Mouse (Mus musculus) neural tube, embryonic 11.5 days (tissue): ENCODE results near the gene Ppp3r1. TPM values are rescaled to one million over a fixed set of nuclear protein-coding genes. Genes with fewer than 3 reads are reported as not detected.

ENCODE experiments used
- ATAC-seq: fragments of 200-750 bp; cut with Nextera tagmentation; 2 replicates; pipeline ENCODE4 v1.8.0; 2017; ENCODE audit warnings: moderate number of reproducible peaks, mild to moderate bottlenecking, moderate TSS enrichment, moderate library complexity; ENCODE audit not compliant: insufficient read depth, low FRiP score, low TSS enrichment
- DNase-seq: peaks from one replicate; pipeline ENCODE4 v3.0.0-alpha.2; 2015; ENCODE audit warnings: low spot score
- H3K27ac ChIP-seq: fragments of 300-500 bp; sonication (generic); 2 replicates; pipeline ENCODE4 v1.5.1; 2014; ENCODE audit warnings: low read depth, mild to moderate bottlenecking, low read length
- H3K27me3 ChIP-seq: fragments of 300-500 bp; sonication (generic); 2 replicates; pipeline ENCODE4 v1.6.1; 2014; ENCODE audit warnings: mild to moderate bottlenecking, low read length, mixed read lengths; ENCODE audit not compliant: control insufficient read depth, insufficient read depth
- H3K36me3 ChIP-seq: fragments of 300-500 bp; sonication (generic); 2 replicates; pipeline ENCODE4 v1.6.1; 2014; ENCODE audit warnings: mild to moderate bottlenecking, low read length, moderate library complexity, mixed read lengths; ENCODE audit not compliant: control insufficient read depth, insufficient read depth
- H3K4me1 ChIP-seq: fragments of 300-500 bp; sonication (generic); 2 replicates; pipeline ENCODE4 v1.6.1; 2014; ENCODE audit warnings: low read length, mixed read lengths; ENCODE audit not compliant: control insufficient read depth, insufficient read depth
- H3K4me2 ChIP-seq: fragments of 300-500 bp; sonication (generic); 2 replicates; pipeline ENCODE4 v1.6.1; 2014; ENCODE audit warnings: low read depth, mild to moderate bottlenecking, moderate library complexity
- H3K4me3 ChIP-seq: fragments of 300-500 bp; sonication (generic); 2 replicates; pipeline ENCODE4 v1.5.1; 2014; ENCODE audit warnings: low read depth, low read length
- H3K9ac ChIP-seq: fragments of 300-500 bp; sonication (generic); 2 replicates; pipeline ENCODE4 v1.6.1; 2014; ENCODE audit warnings: mild to moderate bottlenecking, low read length
- H3K9me3 ChIP-seq: fragments of 300-500 bp; sonication (generic); 2 replicates; pipeline ENCODE4 v1.6.1; 2016; ENCODE audit warnings: low read length; ENCODE audit not compliant: control insufficient read depth
- WGBS: fragments of 180-500 bp; shearing (Covaris S2); extraction: QIAGEN DNeasy Blood & Tissue Kit; methylation state at CpG from one replicate; pipeline ENCODE4 v1.1.7; 2014; 5-methylcytosine and 5-hydroxymethylcytosine counted together
- polyA plus RNA-seq: library from polyadenylated mRNA; unstranded; fragments of >200 nt; fragmentation: Nextera tagmentation; extraction: Ambion mirVana; gene quantifications from 2 replicates; pipeline ENCODE4 v1.2.1, GENCODE M21; 2014

Gene Ppp3r1
- polyA plus RNA-seq, 1 experiment from 2014 or later, result 118 TPM

- H3K9ac ChIP-seq, result no peak overlapping the region
- no peaks in the 10 kb centered on the region for H3K36me3 ChIP-seq
- no peaks in the 10 kb centered on the region for H3K27me3 ChIP-seq
- no peak overlapping the region for H3K27ac ChIP-seq
- DNase-seq (no peak), ATAC-seq (no peak)
- H3K9me3 ChIP-seq, result no peaks in the 10 kb centered on the region
- no peak overlapping the region for H3K4me2 ChIP-seq
- no peak overlapping the region for H3K4me3 ChIP-seq
- H3K4me1 ChIP-seq, result 0 out of 2 replicates have a peak, but pooled peaks cover 3% of the 10 kb centered on the region
- 31% methylated on average over 3 of the region's 3 CpGs for WGBS
These were observed 29.7 kb downstream of the Ppp3r1 start for GRCm38 (mm10) chr11:17188786-17189185.

- 89% methylated on average over 9 of the region's 9 CpGs for WGBS
- peaks cover 4% of the 10 kb centered on the region for H3K36me3 ChIP-seq
These were observed 33.2 kb downstream of the Ppp3r1 start for GRCm38 (mm10) chr11:17192151-17192844.

GRCm38 (mm10) chr11:17199170-17199569, 40.1 kb downstream of the Ppp3r1 start:
- ATAC-seq (no peak), DNase-seq (no peak)
- no peaks in the 10 kb centered on the region for H3K27me3 ChIP-seq
- H3K4me3 ChIP-seq, result no peak overlapping the region
- H3K9me3 ChIP-seq, result no peaks in the 10 kb centered on the region
- H3K27ac ChIP-seq, result no peak overlapping the region
- H3K4me2 ChIP-seq, result no peak overlapping the region
- peaks cover 7% of the 10 kb centered on the region for H3K36me3 ChIP-seq
- no peak overlapping the region for H3K9ac ChIP-seq
- no peaks in the 10 kb centered on the region for H3K4me1 ChIP-seq
- WGBS, result 92% methylated on average over 5 of the region's 5 CpGs

More at GRCm38 (mm10) chr11:17192151-17192844, 33.2 kb downstream of the Ppp3r1 start:
- no peaks in the 10 kb centered on the region for H3K9me3 ChIP-seq
- ATAC-seq, result no peak
- H3K9ac ChIP-seq, result no peak overlapping the region
- no peak overlapping the region for H3K4me3 ChIP-seq
- no peak overlapping the region for H3K4me2 ChIP-seq
- no peak overlapping the region for H3K27ac ChIP-seq
- DNase-seq, result no peak
- 0 out of 2 replicates have a peak, but pooled peaks cover 3% of the 10 kb centered on the region for H3K4me1 ChIP-seq
- H3K27me3 ChIP-seq, result no peaks in the 10 kb centered on the region

GRCm38 (mm10) chr11:17199840-17200501, 40.9 kb downstream of the Ppp3r1 start:
- no peak overlapping the region for H3K4me3 ChIP-seq
- DNase-seq (no peak), ATAC-seq (no peak)
- H3K36me3 ChIP-seq, result peaks cover 7% of the 10 kb centered on the region
- 92% methylated on average over 3 of the region's 3 CpGs for WGBS
- H3K9me3 ChIP-seq, result no peaks in the 10 kb centered on the region
- H3K27ac ChIP-seq, result no peak overlapping the region
- H3K27me3 ChIP-seq, result no peaks in the 10 kb centered on the region
- no peaks in the 10 kb centered on the region for H3K4me1 ChIP-seq
- H3K9ac ChIP-seq, result no peak overlapping the region
- no peak overlapping the region for H3K4me2 ChIP-seq

- Histone ChIP-seq H3K9ac (no peak overlapping the region), H3K9me3 (no peaks in the 10 kb centered on the region), H3K27me3 (no peaks in the 10 kb centered on the region), H3K4me1 (no peaks in the 10 kb centered on the region), H3K4me2 (no peak overlapping the region), H3K36me3 (peaks cover 4% of the 10 kb centered on the region), H3K27ac (no peak overlapping the region), H3K4me3 (no peak overlapping the region)
- WGBS, result 94% methylated on average over 4 of the region's 4 CpGs
- no peak for DNase-seq
- ATAC-seq, result no peak
These were observed 41.9 kb downstream of the Ppp3r1 start for GRCm38 (mm10) chr11:17200936-17201335.

- no peak overlapping the region for H3K4me2 ChIP-seq
- H3K36me3 ChIP-seq, result peaks cover 2% of the 10 kb centered on the region
- no peaks in the 10 kb centered on the region for H3K27me3 ChIP-seq
- no peak overlapping the region for H3K27ac ChIP-seq
- no peaks in the 10 kb centered on the region for H3K4me1 ChIP-seq
- no peaks in the 10 kb centered on the region for H3K9me3 ChIP-seq
- H3K4me3 ChIP-seq, result no peak overlapping the region
- DNase-seq (no peak), ATAC-seq (no peak)
- 93% methylated on average over 6 of the region's 6 CpGs for WGBS
- no peak overlapping the region for H3K9ac ChIP-seq
These were observed 43.4 kb downstream of the Ppp3r1 start for GRCm38 (mm10) chr11:17202481-17202880.

GRCm38 (mm10) chr11:17211258-17212140, 52.4 kb downstream of the Ppp3r1 start, which contains the start of gene Pno1:
Pno1 (minus strand) TSS chr11:17211568.
- no peaks in the 10 kb centered on the region for H3K4me1 ChIP-seq
- H3K4me2 ChIP-seq, result peak within 1 kb of the TSS; percentile 70
- H3K9ac ChIP-seq, result peak within 1 kb of the TSS; percentile 77
- under 1% methylated on average over 64 of the region's 65 CpGs for WGBS
- ATAC-seq, result peak; percentile 98
- no peaks in the 10 kb centered on the region for H3K36me3 ChIP-seq
- H3K27me3 ChIP-seq, result no peaks in the 10 kb centered on the region
- DNase-seq, result peak; percentile 94
- peak within 1 kb of the TSS; percentile 47 for H3K27ac ChIP-seq
- no peaks in the 10 kb centered on the region for H3K9me3 ChIP-seq
- H3K4me3 ChIP-seq, result peak within 1 kb of the TSS; percentile 88

GRCm38 (mm10) chr11:17212141-17212495, 53.1 kb downstream of the Ppp3r1 start:
- Histone ChIP-seq H3K36me3 (no peaks in the 10 kb centered on the region), H3K9me3 (no peaks in the 10 kb centered on the region), H3K9ac (peak overlapping the region; percentile 77), H3K4me3 (peak overlapping the region; percentile 88), H3K4me1 (no peaks in the 10 kb centered on the region), H3K27ac (peak overlapping the region; percentile 47; the same call in 1 of the 2 replicates), H3K4me2 (peak overlapping the region; percentile 70), H3K27me3 (no peaks in the 10 kb centered on the region)
- ATAC-seq, result no peak
- 3% methylated on average over 10 of the region's 10 CpGs for WGBS
- no peak for DNase-seq
